Mouse (Mus musculus): ENCODE measurements around the gene Lrrc73.

GRCm38 (mm10) chr17:46254106-46254505, 775 bp downstream of the Lrrc73 start:
- TF ChIP-seq POLR2A (IDR thresholded peaks at IDR 0.05; ENCODE audit: insufficient read depth, low read depth, low read length) (no peak), EP300 (IDR thresholded peaks at IDR 0.05; ENCODE audit: insufficient read depth, low read depth, low read length) (no peak), CTCF (IDR thresholded peaks at IDR 0.05) (no peak)
